Mouse (Mus musculus) heart, adult 10 weeks (tissue): ENCODE measurements around the gene Nxt1. TPM values are rescaled to one million over a fixed set of nuclear protein-coding genes. Genes with fewer than 3 reads are reported as not detected.

Experiments used
- polyA plus RNA-seq: library from polyadenylated mRNA; stranded (reverse); fragments of 350-450 nt; fragmentation: Illumina TruSeq; extraction: RNeasy Lipid Tissue Mini Kit (QIAGEN cat#74804); gene quantifications from one replicate; pipeline ENCODE4 v1.2.3, GENCODE M21; 2014; ENCODE audit warnings: low read depth, low replicate concordance

Gene Nxt1
- polyA plus RNA-seq: 11.6 TPM

DNA sequence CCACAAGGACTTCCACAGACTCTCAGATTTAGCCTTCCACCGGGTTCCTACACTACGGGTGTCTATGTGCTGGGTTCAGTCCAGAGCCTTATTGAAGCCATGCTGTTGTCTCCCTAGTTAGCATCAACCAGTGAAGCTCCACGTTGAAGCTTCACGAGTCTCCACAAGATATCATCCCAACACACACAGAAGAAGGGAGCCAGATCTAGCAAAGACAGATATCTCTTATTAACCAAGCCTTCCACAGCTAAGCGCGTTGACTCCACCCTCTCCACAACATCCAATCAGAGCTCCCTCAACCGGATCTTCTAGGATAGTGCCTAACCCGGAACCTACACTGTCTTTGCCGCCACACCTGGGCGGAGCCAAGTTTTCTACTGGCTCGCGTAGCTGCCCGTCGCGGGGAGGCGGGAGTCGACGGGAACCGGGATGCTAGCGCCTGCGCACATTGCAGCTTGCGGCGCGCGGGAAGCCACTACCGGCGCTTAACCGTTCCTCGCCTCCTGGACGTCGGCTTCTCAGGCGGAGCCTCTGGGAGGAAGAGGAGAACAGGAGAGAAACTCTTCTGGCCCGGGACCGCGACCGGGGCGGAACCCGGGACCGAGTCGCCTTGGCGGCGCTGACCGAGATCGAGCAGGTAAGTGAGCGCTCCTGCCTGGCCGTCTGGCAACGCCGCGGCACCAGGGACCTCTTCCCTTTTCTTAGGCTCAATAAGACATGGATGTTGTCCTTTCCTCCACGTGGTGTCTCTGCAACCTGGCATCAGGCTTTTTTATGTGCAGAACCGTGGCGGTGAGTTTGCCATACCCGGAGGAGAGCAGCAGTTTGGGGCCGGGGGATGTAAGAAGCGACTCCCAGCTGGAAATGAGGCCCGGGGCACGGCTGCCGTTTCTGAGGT, at the start of gene Nxt1:
TSS of gene Nxt1 (plus strand) at position 403 of the 898 bp plus-strand sequence.

DNA sequence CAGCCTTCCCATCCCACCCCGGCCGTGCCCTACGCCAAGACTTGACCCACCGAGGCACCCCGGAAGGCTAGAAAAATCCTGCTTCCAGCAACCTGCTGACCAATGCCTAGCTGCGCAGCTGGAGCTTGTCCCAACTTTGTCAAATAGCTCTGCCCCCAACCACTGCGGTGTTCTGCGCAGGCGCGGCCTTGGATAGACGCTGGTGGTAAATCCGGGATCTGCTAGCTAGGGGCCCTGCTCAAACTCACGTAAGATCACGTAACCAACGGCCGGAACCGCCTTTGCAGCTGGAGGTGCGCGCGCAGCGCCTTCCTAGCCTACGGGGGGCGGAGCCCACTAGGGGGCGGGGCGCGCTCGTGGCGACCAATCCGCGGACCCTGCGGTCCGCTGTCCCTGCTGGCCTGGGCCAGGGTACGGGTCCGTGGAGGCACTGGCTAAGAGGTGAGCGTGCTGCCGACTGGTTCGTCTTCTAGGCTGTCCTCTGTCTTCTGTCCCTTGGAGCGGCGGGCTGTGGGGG, 8.4 kb downstream of the Nxt1 start, which contains the start of gene Gzf1:
TSS of gene Gzf1 (plus strand) at position 249 of the 517 bp plus-strand sequence.

Other genes starting within 250 kb of the Nxt1 start
- gene Cd93, start 229.0 kb upstream of the Nxt1 start, polyA plus RNA-seq: 36.2 TPM
- gene Gzf1, start 8.4 kb downstream of the Nxt1 start, polyA plus RNA-seq: 21.0 TPM
- gene Napb, start 59.9 kb downstream of the Nxt1 start, polyA plus RNA-seq: 1.4 TPM
- not detected for gene Cstl1, start 77.8 kb downstream of the Nxt1 start, polyA plus RNA-seq
- gene Cst11, start 98.9 kb downstream of the Nxt1 start, polyA plus RNA-seq: not detected
- not detected for gene 8030411F24Rik, start 109.4 kb downstream of the Nxt1 start, polyA plus RNA-seq
- gene Cst12, start 116.8 kb downstream of the Nxt1 start, polyA plus RNA-seq: not detected
- not detected for gene Cst8, start 126.2 kb downstream of the Nxt1 start, polyA plus RNA-seq
- gene Cst13, start 147.5 kb downstream of the Nxt1 start, polyA plus RNA-seq: not detected
- gene Cst9, start 162.5 kb downstream of the Nxt1 start, polyA plus RNA-seq: 2.4 TPM
- not detected for gene 9230104L09Rik, start 192.4 kb downstream of the Nxt1 start, polyA plus RNA-seq
- gene Cst3, start 203.1 kb downstream of the Nxt1 start, polyA plus RNA-seq: 1,212 TPM